Mouse (Mus musculus) right cerebral cortex, adult 2 months (tissue): ENCODE measurements around the gene Slc38a4.

Experiments used
- DNase-seq, 2 experiments: peaks; one replicate each; pipeline ENCODE4 v3.0.0; 2021 to 2022; ENCODE audit warnings: low spot score in 2 of 2

Slc38a4 gene

DNA sequence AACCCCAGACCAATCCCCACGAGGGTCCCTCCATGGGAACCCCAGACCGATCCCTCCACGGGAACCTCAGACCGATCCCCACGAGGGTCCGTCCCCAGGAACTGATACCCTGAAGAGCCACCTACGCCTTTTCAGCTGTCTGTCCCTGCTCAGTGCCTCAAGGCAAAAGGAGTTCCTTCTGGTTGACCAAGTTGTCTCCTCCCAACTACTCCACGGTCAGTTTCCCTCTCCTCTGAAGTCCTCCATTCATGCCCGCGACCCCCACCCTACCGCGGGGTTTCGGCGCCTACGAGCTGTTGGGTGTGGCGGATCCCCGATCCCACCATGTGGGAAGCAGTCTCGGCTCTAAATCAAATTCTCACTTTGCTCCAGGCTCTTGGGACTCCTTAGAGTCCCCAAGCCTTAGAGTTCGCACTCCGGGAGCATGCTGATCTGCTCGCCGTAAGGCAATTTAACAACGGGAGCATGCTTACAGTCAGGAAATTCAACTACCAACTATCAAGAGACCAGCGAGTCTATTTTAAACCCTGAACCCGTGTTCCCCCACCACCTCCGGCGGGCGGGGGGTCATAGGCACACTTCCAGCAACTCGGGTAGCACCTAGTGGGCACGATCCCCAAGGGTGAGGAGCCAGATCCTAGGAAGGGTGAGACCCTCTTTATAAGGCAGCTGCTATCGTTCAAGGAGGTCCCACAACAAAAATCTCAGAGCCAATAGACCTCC is 828 bp downstream of the Slc38a4 start:
- no peak for DNase-seq

DNA sequence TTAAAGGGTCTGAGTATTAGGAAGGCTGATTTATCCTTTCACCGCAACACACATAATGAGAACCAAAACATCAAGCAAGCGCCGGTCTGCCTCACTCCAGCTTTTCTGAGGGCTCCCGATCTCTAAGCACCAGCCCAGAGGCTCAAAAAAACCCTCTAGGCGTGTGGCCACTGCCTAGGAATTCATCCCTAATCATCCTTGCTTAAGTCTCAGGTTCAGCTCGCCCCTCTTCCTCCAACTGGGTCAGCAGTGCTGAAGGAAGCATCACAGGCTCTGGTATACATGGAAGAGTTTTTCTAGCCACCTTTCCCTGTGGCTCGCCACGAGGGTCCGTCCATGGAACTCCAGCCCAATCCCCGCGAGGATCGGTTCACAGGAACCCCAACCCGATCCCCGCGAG is 1.6 kb downstream of the Slc38a4 start:
- no peak for DNase-seq

DNA sequence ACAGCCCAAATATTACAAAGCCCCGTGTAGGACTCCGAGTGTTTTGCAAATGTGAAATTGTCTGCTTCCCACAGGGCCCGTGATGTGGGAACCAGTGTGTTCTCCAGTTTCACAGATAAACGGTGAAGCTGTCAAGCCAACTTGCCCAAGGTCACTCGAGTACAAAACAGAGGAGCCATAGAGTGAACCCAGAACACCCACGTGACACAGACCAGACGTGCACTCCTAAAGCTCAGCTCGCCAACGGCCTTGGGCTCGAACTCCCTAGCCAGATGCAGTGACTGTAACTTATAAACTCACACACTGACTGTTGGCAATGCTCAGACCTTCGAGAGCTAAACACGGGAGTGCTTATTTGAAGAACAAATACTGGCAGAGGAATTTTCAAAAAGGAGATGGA is 5.3 kb downstream of the Slc38a4 start:
- no peak for DNase-seq

DNA sequence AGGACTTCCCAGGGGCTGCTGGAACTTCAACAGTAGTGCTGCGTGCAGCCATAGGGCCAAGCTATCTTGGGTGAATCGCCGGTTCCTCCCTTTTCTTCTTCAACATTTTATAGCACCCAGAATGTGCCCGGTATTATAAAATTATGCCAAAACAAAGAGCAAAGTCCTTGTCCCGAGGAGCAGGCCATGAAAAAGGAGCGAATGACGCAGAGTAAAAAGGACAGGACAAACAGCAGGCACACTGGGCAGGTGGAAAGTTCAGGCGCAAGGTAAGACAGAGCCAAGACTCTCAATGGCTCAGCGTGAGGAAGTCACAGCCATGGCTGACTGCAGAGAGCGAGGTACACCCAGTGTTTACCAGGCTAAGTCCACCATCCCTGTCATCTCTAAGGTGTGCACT is 5.7 kb downstream of the Slc38a4 start:
- no peak for DNase-seq

- DNase-seq = no peak
Measured at GRCm38 (mm10) chr15:97049281-97049841, 6.4 kb downstream of the Slc38a4 start.

DNA sequence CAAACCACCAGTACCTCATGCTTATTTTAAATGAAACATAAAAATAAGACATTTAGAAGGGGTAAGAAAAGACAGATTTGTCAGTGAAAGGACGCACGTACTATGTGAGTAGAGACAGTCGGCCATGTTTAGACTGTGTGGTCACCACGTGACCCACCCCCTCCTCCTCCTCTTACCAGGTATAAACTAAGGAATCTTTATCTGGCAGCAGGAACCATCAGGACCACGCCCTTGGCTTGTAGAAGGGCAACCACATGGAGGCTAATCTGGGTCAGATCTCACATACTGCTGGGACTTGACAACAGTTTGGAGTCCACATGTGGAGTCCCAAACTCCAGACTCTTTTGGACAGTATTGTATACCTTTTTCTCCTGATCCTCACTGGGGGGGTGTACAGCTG is 7.5 kb downstream of the Slc38a4 start:
- no peak for DNase-seq

DNA sequence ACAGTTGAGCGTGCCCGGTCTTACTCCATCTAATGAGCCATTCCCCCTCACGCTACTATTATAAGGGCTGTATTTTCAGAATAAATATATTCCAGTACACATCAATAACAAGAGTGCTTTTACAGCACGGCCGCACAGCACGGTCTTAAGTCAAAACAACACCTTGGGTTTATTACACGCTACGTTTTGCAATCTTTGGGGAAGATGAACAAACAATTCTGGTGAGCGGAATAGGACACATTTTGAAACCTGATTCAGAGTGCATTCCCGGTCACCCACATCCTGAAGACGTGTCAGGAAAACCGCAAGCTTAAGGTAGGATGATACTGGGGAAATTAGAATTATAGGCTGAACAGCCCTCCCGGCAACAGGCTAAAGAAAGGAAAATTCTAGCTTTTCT is 11.8 kb downstream of the Slc38a4 start:
- DNase-seq = no peak

DNA sequence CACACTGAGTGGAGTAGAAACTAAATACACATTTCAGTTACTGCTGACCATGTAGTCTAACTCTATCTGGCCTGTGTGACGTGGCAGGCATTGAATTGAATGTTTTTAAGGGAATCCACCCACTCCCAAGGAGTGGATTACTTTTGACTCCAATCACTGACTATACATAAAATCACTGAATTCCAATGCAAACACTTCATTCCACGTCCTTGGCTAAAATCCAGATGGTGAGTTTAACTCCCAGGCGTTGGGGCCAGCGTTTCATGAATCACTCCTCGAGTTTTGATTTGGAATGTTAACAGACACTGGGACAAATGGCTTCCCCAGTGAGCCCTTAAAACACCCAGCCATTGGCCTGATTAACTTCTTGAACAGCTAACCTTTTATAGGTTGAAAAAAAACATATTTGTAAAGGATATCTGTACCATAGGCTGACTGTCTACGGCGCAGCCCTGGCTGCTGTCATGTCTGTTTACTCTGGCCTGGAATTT is 13.7 kb downstream of the Slc38a4 start:
- no peak for DNase-seq

DNA sequence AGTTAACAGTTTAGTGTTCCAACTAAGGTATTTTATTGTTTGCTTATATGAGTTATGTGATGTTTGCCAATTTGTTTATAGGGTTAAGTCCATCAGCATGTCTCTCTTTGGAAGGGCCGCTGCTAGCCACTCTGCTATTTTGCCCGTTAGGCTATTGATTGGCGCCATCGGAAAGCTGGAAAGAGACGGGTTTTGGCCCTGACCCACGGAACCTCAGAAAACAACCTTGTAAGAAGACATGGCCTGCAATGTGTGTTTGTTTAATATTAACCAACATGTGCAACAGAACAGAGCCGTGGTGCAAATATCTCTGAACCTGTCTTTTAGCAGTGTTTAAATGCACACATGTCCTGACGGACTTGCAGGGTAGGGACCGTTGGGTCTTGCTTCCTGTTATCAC is 14.6 kb downstream of the Slc38a4 start:
- DNase-seq = no peak

DNA sequence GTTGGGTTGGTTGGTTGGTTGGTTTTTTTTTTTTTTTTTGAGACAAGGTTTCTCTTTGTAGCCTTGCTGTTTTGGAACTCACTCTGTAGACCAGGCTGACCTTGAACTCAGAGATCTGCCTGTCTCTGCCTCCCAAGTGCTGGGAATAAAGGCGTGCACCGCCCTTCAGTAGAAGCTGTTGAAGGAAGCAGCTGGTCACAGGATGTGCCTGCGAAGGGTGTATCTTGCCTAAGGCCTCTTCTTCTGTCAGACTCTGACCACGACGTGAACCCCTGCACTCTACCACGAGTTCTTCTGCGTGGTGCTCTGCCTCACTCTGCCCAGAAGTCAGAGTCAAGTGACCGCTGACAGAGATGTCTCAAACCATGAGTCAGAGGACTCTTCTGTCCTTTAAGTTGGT is 18.0 kb downstream of the Slc38a4 start:
- DNase-seq = no peak

DNA sequence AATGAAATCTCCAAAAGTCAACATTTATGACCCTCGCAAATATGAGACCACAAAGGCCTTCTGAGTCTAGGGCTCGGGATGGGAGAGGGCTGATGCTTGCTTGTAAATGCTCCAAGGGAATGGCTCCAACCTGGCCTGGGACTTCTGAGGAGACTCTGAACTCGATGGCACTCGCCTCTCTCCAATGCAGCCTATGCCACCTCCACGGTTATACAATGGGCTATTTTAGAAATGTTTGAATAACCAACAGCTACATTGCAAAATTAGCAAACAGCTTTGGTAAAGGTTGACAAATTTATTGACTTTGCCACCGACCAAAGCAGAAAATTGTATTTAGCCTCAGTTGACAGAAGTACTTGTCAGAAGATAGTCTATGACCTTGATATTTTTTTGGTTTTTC is 19.9 kb downstream of the Slc38a4 start:
- no peak for DNase-seq

GRCm38 (mm10) chr15:97033485-97033991 is 22.2 kb downstream of the Slc38a4 start:
- no peak for DNase-seq

- no peak for DNase-seq
Measured at GRCm38 (mm10) chr15:97031886-97032285, 23.9 kb downstream of the Slc38a4 start.

GRCm38 (mm10) chr15:97030984-97031492 is 24.7 kb downstream of the Slc38a4 start:
- no peak for DNase-seq

DNA sequence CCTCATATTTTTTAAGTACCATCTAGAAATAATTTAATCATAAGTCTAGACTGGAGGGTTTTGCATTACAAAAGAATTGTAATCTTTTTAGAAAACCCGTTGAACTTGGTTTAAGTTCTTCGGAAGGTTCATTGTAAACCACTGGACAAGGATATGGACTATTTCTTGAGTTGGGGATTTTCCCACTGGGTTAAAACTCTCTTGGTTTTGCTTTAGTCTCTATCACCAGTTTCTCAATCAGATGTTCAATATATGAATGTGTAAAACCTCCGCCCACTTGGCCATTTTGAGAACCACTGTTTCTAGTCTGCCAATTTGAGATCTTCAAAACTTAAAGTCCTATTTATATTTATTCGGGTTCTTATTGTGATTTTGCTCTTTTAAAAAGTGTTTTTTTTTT is 25.6 kb downstream of the Slc38a4 start:
- DNase-seq = no peak

DNA sequence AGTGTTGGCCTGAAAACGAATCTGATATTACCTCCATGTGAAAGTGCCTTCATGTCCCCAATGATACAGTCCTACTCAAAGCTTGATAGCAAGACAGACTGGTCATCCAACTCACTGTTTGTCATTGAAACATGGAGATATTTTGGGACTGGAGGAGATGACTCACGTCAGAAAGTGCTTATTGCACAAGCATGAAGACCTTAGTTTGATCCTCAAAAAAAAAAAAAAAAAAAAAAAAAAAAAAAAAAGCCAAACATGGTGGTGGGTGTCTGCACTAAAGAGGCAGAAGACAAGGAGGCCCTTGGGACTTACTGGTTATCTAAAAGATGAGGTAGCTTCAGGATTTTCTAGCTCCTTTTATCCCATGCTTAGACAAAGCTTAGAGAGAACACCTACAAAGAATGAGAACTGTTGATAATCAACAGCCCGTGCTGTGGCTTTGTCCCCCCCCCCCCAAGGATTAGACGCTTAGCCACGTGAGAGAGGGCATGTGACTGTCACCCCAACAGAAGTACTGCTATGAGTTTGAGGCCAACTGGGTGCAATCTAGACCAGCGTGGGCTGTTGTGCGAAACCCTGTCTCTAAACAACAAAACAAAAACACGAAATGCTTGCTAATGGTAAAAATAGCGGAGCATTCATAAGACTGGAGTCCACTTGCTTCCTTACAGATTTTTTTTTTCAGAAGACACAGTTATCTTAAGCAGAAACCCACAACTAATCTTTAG is 26.5 kb downstream of the Slc38a4 start:
- DNase-seq = no peak

- DNase-seq = no peak
Measured at GRCm38 (mm10) chr15:97028651-97029050, 27.1 kb downstream of the Slc38a4 start.

GRCm38 (mm10) chr15:97028046-97028634 is 27.6 kb downstream of the Slc38a4 start:
- no peak for DNase-seq

DNA sequence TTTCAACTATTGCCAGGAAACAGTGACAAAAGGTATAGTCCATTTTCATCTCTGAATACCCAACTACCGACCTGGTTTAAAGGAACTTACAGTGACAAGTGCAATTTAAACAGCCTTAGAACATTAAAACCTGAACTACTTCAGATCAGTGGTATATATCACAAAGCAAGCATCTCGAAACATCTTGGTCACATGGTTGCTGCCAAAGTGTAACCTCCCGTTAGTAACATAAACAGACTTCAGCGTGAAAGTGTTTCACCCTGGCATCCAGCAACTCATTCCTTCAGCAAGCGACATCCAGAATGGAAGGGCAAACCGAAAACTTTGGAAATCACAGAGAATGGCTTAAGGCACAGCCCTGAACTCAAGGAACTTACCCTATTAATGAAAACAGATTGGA is 29.1 kb downstream of the Slc38a4 start:
- DNase-seq = no peak

- no peak for DNase-seq
Measured at GRCm38 (mm10) chr15:97022764-97023163, 33.0 kb downstream of the Slc38a4 start.

DNA sequence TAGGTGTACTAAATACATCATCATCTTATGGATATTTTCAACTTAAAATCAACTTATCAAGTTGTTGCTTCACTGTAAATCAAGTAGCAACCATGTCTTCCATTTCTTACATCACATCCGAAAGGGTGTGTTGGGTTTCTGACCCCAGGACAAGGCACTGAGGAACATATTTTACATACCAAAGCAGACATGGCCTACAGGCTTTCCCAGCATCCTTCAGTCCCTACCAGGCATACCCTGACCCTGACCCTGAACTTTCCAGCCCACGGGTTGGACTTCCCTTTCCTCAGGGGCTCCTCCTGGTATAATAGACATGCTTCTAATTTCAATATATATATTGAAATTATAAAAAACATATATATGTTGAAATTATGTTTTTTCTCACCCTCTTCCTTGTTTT is 33.5 kb downstream of the Slc38a4 start:
- no peak for DNase-seq

DNA sequence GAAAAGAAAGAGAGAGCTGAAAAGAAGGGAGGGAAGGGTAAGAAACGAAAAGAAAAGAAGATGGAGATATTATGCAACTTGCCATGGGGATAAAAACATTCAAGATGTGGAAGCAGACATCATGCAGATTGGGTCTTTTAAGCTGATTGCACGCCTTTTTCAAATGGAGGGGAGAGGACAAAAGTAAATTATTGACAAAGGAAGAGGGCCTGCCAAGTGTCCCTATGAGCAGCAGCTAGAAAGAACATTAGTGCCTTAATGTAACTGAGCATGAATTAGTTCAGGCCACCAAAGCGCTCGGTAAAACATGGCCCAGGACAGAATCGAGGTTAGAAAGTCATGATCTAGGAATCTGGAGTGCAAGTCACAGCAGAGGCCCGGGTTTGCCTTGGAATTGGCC is 35.5 kb downstream of the Slc38a4 start:
- DNase-seq = no peak
